Comparison of ENCODE assay signal across 8 mouse cellular contexts in the genomic region with DNA sequence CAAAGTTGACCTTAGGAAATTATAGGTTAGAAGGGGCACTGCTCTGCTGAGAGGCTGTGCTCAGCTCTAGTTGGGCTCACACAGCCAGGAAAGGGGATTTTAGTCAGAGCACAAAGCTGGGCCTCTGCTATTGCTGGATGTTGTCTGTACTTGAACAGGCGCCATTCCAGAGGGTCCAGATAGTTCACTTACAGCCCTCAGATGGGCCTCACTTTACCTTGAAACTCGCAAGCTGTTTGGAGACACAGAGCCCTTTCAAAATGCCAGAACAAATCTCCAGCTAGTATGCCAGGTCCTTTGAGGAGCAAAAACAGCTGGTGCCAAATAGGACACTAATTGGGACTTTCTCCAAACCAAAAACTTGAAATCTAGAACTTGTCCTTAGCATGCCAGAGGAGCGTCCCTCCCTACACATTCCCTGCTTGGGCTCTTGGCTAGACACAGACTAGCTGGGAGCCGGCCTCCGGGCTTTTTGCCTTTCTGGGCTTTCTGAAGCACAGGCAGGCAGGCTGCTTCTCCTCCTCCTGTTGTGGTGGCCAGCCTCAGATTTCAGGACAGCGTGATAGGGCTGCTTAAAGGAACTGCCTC.
DNase-seq lines count a peak whose midpoint lies in the region; ATAC-seq lines count a peak whose summit lies in the region.

No protein-coding gene starts in this region.

- H3K27ac ChIP-seq in hindbrain, embryonic 12.5 days = 0 out of 2 replicates have a peak overlapping the region, but pooled peaks have one; percentile 30
- peak overlapping the region; percentile 56 for H3K27ac ChIP-seq in lung, embryonic 16.5 days (ENCODE audit: low read length)
- no peak overlapping the region for H3K27ac ChIP-seq in midbrain, embryonic 14.5 days (replicated peaks; ENCODE audit: low read depth, low read length)

- H3K9ac ChIP-seq in hindbrain, embryonic 12.5 days = no peak overlapping the region
- H3K9ac ChIP-seq in lung, embryonic 16.5 days (ENCODE audit: low read length) = no peak overlapping the region
- H3K9ac ChIP-seq in midbrain, embryonic 14.5 days (replicated peaks; ENCODE audit: low read length) = no peak overlapping the region

- DNase-seq in cerebellum, postnatal 14 days = peak; percentile 53 to 56
- no peak for DNase-seq in cerebellum, adult 18-20 months
- peak; percentile 68 to 70 for DNase-seq in urinary bladder, postnatal 4 days (ENCODE audit: low spot score in 2 of 2)
- DNase-seq in urinary bladder, postnatal 25 days (ENCODE audit: low spot score) = no peak
- no peak for DNase-seq in thymus, postnatal 4 days
- DNase-seq in midbrain, embryonic 14.5 days = no peak

- H3K4me2 ChIP-seq in hindbrain, embryonic 12.5 days (replicated peaks) = no peak overlapping the region
- no peak overlapping the region for H3K4me2 ChIP-seq in lung, embryonic 16.5 days (ENCODE audit: low read depth, low read length)
- H3K4me2 ChIP-seq in midbrain, embryonic 14.5 days (ENCODE audit: low read length) = no peak overlapping the region

- 71% methylated on average over 6 of the region's 6 CpGs for WGBS in hindbrain, embryonic 12.5 days
- 54% methylated on average over 6 of the region's 6 CpGs for WGBS in lung, embryonic 16.5 days
- WGBS in midbrain, embryonic 14.5 days = 87% methylated on average over 6 of the region's 6 CpGs

- H3K27me3 ChIP-seq in hindbrain, embryonic 12.5 days = no peaks in the 10 kb centered on the region
- no peaks in the 10 kb centered on the region for H3K27me3 ChIP-seq in lung, embryonic 16.5 days (ENCODE audit: control insufficient read depth, insufficient read depth, low read depth, low read length)
- no peaks in the 10 kb centered on the region for H3K27me3 ChIP-seq in midbrain, embryonic 14.5 days (ENCODE audit: control insufficient read depth, insufficient read depth, low read length)

- H3K36me3 ChIP-seq in hindbrain, embryonic 12.5 days = peaks cover 58% of the 10 kb centered on the region
- H3K36me3 ChIP-seq in lung, embryonic 16.5 days (ENCODE audit: control insufficient read depth, insufficient read depth, low read length) = peaks cover 7% of the 10 kb centered on the region; the same call in 1 of the 2 replicates
- H3K36me3 ChIP-seq in midbrain, embryonic 14.5 days (ENCODE audit: control insufficient read depth, insufficient read depth, low read length) = peaks cover 67% of the 10 kb centered on the region

- peaks cover 16% of the 10 kb centered on the region for H3K4me1 ChIP-seq in hindbrain, embryonic 12.5 days
- peaks cover 22% of the 10 kb centered on the region for H3K4me1 ChIP-seq in lung, embryonic 16.5 days (replicated peaks; ENCODE audit: control insufficient read depth, insufficient read depth, low read length)
- H3K4me1 ChIP-seq in midbrain, embryonic 14.5 days (ENCODE audit: control insufficient read depth, insufficient read depth, low read length) = no peaks in the 10 kb centered on the region

- H3K4me3 ChIP-seq in hindbrain, embryonic 12.5 days = no peak overlapping the region
- no peak overlapping the region for H3K4me3 ChIP-seq in lung, embryonic 16.5 days (ENCODE audit: low read length)
- H3K4me3 ChIP-seq in midbrain, embryonic 14.5 days (replicated peaks; ENCODE audit: low read depth, low read length) = no peak overlapping the region

- H3K9me3 ChIP-seq in hindbrain, embryonic 12.5 days (replicated peaks) = no peaks in the 10 kb centered on the region
- H3K9me3 ChIP-seq in lung, embryonic 16.5 days (ENCODE audit: control insufficient read depth, low read length) = no peaks in the 10 kb centered on the region
- no peaks in the 10 kb centered on the region for H3K9me3 ChIP-seq in midbrain, embryonic 14.5 days (ENCODE audit: control insufficient read depth, low read length)

- ATAC-seq in hindbrain, embryonic 12.5 days (ENCODE audit: low FRiP score) = no peak
- ATAC-seq in lung, embryonic 16.5 days (ENCODE audit: low read depth) = peak; percentile 32; the same call in 1 of the 2 replicates
- ATAC-seq in midbrain, embryonic 14.5 days (ENCODE audit: low FRiP score, low TSS enrichment) = no peak

Comparison
In these comparisons a context has a peak if more than half of its experiments do, and no peak if none do; other contexts are left out.
1. DNase-seq: peak in cerebellum, postnatal 14 days (2 of 2) and urinary bladder, postnatal 4 days (2 of 2); none in cerebellum, adult 18-20 months (0 of 2), urinary bladder, postnatal 25 days (single experiment), thymus, postnatal 4 days (single experiment) and midbrain, embryonic 14.5 days (single experiment).